Mouse (Mus musculus) cerebellum, adult 18-20 months (tissue): ENCODE results near the gene Phldb2.

ENCODE experiments used
- DNase-seq, 2 experiments: peaks; one replicate each; pipeline ENCODE4 v3.0.0; 2021

Phldb2 gene

GRCm38 (mm10) chr16:45837541-45838342, 115.7 kb downstream of the Phldb2 start:
- DNase-seq: no peak

DNA sequence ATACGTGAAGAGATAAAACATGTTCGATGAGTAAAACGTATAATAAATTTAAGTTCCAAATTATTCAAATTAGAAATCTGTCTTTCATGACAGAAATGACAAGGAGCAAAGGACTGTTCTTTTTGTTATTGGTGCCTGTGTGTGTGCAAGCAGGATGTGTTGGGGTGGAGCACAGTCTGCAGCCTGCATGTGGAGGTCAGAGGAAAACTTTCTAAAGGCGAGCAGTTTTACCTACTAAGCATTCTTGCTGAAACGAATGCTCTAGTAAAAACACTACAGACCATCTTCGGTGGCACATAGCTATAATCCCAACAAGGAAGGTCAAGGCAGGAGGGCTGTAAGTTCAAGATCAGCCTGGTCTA, 120.7 kb downstream of the Phldb2 start:
- no peak for DNase-seq

DNA sequence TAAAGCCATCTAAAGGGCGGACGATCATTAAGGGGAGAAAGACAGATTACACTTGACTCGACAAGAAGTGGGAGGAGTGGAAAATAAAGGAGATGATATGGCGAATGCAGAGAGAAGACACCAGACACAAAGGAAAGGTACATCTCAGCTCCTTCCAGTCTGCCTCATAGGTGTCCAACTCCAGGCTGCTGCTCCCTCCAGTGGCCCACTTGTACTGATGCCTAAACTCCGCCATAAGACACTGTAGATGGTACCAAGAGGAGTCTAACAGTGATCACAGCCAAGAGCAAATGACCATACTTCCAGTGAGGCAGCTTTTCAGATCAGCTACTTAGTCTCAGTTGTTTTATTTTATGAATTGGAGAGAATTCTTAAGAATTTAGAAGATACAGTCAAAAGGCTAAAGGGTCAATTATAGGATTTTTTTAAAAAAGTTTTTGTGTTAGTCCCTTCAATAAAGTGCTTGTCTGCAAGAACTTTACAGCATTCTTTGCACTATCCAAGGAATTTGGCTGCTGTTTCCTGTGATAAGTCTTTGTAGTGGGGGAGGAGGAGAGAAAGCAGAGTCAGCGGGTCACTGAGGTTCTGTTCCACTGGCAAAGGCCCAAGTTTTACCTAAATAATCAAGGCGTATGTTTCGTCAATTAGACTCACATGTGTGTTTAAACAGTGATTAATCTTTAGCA, 121.2 kb downstream of the Phldb2 start:
- DNase-seq: no peak

- no peak for DNase-seq
These were observed 122.1 kb downstream of the Phldb2 start for GRCm38 (mm10) chr16:45831094-45831872.

- no peak for DNase-seq
These were observed 123.1 kb downstream of the Phldb2 start for GRCm38 (mm10) chr16:45830096-45830866.

GRCm38 (mm10) chr16:45825309-45825708, 128.1 kb downstream of the Phldb2 start:
- DNase-seq: no peak

GRCm38 (mm10) chr16:45824025-45824424, 129.4 kb downstream of the Phldb2 start:
- no peak for DNase-seq

DNA sequence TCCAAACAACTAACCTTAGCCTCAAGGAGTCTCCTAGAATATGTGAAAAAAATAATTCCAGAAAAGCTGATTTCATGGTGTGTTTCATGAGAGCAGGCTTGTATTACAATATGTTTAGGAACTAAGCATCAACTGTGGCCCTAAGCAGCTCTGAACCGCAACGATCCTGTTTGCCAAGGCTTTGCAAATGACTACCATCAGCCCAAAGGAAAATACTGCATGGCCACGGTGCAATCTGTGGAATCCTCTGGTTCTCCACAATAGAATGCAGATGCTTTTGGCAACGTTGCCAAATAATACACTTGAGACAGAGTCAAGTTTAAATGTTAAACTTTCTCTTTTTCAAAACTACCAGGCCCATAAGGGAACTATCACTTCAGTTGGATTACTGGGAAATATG, 133.5 kb downstream of the Phldb2 start:
- no peak for DNase-seq

GRCm38 (mm10) chr16:45817795-45818194, 135.6 kb downstream of the Phldb2 start:
- DNase-seq: no peak

DNA sequence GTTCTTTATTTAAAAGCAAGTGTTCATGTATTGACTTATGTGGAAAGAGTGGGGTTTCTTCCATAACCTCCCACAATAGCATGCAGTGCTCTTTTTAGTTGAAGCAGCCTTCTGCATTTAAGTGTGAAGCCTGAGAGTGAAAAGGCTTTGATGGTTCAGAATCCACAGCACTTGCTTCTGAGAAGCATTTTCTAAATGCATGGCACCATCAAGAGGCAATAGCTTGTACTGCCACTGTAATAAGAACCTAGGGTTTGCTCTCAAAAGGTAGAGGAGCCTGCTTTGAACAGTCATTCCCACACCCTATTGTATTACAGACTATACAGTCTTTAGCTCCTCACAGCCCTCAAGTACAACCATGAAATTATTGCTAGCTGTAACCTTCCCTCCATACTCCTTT, 136.7 kb downstream of the Phldb2 start:
- peak; percentile 33 to 53 for DNase-seq

- DNase-seq: no peak
These were observed 138.8 kb downstream of the Phldb2 start for GRCm38 (mm10) chr16:45814611-45815010.

DNA sequence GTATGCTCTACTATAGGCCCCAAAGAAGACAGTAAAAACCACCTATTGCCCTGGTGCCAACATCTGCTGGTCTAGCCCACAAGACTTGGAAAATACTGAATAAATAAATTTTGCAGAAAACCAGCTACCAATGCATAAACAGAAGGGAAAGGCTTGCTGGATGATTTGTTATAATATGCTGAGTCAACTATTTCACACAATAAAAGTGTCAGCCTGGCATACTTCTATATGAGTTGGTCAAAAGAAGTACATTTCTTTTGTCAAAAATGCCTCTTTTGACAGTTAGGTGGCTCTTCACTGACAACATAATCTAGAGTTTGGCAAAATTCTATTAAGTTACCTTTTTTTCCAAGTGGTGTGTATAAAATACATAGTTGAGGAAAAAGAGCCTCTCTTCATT, 141.6 kb downstream of the Phldb2 start:
- no peak for DNase-seq

DNA sequence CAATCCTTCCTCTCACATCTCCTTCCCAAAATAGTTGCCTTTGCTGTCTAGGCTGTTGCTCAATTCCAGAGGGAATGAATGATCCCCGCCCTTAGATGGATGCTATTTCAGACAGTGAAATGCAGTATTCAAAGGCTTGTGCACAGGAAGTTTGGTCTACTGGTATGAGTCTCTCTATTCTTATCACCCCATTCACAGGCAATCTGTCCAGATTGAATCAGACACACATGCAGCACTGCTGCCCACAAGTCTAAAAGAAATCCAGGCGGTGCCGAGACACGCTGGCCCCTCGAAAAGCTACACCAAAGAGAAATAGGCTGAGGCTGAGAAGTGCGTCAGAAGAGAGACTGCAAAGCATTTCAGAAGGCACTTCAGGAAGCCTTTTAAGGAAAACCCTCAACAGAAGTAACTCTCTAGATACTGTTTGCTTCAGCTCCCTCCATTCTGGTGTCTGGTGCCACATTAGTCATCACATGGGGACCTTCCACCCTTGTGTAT, 142.5 kb downstream of the Phldb2 start:
- DNase-seq: no peak

DNA sequence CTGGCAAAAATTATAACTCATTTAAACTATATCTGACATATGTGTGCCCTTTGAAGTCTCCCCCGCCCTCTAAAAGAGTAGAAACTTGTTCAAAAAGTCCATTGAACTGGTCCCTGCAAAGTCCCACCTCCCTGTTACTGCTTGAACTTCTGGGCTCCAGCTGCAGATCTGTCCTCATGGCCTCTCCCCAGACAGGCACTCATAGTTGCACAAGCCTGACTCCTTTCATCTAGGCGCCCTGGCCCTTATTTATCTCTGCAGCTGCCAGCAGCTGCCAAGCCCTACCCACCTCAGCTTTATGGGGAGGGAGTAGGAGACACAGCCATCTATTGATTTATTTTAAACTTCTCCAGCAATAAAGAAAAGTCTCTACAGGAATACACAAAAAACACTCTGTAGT, 143.2 kb downstream of the Phldb2 start:
- DNase-seq: no peak

DNA sequence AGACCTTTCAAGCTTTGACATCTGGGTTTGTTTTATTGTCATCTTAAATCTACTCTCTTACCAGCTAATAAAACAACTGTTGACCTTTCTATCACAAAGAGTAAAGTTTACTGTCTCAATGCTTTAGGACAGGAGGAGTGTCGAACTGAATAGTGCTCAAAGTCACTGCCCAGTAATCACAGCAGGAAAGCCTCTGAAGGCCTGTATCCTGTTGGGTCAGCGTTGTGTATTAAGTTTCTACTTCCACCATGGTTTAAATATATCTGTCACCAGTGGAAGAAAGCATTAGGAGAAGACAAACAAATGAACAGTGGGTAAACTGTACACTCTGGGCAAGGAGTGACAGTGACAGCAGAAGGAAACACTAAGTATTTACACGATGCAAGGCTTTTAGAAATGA, 148.7 kb downstream of the Phldb2 start:
- no peak for DNase-seq

GRCm38 (mm10) chr16:45800406-45800805, 153.0 kb downstream of the Phldb2 start:
- no peak for DNase-seq

- no peak for DNase-seq
These were observed 154.2 kb downstream of the Phldb2 start for GRCm38 (mm10) chr16:45799150-45799549.

- no peak for DNase-seq
These were observed 154.8 kb downstream of the Phldb2 start for GRCm38 (mm10) chr16:45798591-45798990.

GRCm38 (mm10) chr16:45796815-45797214, 156.6 kb downstream of the Phldb2 start:
- DNase-seq: no peak

- DNase-seq: no peak
These were observed 158.2 kb downstream of the Phldb2 start for GRCm38 (mm10) chr16:45795188-45795693.

DNA sequence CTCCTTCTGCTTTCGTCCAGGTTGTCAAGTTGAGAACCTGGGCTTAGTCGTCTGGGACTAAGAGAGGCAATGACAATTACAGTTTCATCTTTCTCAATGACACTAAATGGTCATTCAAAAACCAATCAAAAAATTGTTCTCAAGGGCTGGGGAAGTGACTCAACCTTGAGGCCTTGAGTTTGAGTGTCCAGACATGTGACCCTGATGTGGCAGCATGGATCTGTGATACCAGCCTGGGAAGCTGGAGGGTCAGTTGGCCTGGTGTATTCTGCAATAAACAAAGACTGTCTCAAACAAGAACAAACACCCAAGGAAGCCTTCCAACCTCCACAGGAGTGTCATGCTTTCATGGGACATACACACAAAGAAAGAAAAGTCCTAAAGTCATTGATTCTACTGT, 160.6 kb downstream of the Phldb2 start:
- no peak for DNase-seq

DNA sequence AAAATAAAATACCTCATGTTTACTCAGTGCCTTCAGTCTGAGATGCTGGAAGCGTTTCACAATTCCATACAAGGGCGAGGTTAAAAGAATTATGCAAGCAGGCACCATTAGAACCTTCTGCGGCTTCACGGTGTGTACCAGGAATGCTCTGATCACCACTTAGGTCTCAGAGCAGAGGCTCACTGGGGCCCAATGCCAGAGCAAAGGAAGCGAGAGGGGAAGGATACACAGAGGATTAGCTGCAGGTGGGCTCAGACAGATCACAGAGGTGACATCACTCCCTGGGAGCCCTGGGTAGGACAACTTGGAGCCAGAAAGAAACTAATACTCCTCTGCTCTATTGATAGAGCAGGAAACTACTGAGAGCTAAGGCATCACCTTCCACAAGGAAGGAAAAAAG, 162.1 kb downstream of the Phldb2 start:
- peak in 1 of 2 experiments; percentile 35 for DNase-seq

DNA sequence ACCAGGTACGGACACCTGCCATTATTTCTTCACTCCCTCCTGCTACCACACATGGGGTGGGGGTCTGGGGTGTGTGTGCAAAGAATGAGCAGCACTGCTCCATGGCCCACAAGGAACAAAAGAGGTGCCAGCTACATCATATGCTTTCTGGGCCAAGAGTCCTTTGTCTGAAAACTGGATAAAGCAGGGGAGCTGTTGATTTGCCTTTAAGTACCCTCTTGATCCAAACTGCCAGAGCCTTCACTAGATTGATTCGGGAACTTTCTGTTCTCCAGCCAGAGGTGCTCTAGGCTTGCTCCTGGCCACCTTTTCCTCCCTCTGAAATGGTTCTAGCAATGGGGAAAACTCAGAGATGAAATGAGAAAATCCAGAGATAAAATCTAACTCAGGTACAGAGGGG, 164.1 kb downstream of the Phldb2 start:
- no peak for DNase-seq
